Mouse (Mus musculus): ENCODE data around the gene Unc93a.
"Not testable (repeated sequence)": the region's sequence is repeated elsewhere in the genome, so short reads cannot be mapped to it uniquely, and the experiment has no call there.

GRCm38 (mm10) chr17:13175609-13176008 is 44.0 kb upstream of the Unc93a start:
- TF ChIP-seq POLR2A (IDR thresholded peaks at IDR 0.05; ENCODE audit: insufficient read length, low read depth); MYOG (IDR thresholded peaks at IDR 0.05; ENCODE audit: control insufficient read depth in 1 of 3, insufficient read depth in 1 of 3, insufficient read length in 2 of 3, low read depth in 2 of 3); E2F4 (IDR thresholded peaks at IDR 0.05; ENCODE audit: insufficient read depth); TCF12 (IDR thresholded peaks at IDR 0.05; ENCODE audit: insufficient read depth, poor library complexity, severe bottlenecking): not testable (repeated sequence)
